Mouse (Mus musculus) megakaryocyte-erythroid progenitor cell, adult 5-6 weeks (primary cell): Measurements from ENCODE around the gene Sh3bp5. TPM values are rescaled to one million over a fixed set of nuclear protein-coding genes. Genes with fewer than 3 reads are reported as not detected.

Experiments
- ATAC-seq: replicated peaks from 2 replicates; pipeline ENCODE4 v1.8.0; 2016; ENCODE audit warnings: mild to moderate bottlenecking, inconsistent platforms; ENCODE audit not compliant: severe bottlenecking, poor library complexity, low FRiP score, low TSS enrichment
- total RNA-seq, 2 experiments: library from RNA; stranded (forward) in 1 of 2; stranded (reverse) in 1 of 2; fragments of 200-1000, 215-1000 nt in 1 of 2; fragments of >200 nt in 1 of 2; fragmentation: Nextera tagmentation in 1 of 2; gene quantifications; 2 replicates each; pipeline ENCODE4 v1.2.3; 2014 to 2017

Gene Sh3bp5
- total RNA-seq, 2 experiments from 2014 or later: 1.3 to 2.3 TPM

DNA sequence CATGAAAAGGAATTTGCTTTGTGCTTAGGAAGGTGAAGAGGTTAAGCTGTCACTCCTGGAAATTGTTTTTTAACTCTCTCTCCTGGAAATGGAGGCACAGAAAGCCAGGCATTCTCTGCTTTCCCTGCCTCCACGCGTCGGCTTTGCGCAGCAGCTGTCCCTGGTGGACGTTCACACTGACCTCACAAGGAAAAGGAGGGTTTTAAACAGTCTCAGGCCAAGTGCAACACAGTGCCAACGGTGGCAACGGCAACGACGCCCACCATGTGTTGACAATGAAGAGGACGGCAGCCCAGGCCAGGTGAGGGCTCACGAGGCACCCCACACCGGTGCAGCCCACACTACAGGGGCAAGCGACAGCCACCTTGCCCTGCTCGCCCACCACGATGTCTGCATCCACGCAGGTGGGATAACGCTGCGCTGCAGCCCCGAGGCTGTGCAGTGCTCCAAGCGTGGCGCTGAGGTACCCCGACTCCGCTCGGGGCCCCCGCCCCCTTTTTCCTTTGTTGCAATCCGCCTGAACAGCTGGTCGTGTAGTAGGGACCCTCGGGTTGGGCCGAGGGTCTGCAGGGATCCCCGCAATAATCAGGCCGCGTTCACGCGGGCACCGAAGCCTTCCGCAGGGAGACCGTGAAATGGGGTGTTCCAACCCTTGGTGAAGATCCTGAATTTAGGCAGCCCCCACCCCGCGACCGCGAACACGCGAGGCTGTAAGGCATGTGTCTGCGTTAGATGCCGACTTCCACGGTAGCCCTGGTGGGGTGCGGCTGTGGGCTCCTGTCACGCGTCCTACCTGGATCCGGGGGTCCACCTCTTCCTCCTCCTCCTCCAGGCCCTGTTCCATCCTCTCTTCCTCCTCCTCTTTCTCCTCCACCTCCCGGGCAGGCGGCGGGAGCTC is 611 bp downstream of the Sh3bp5 start:
- ATAC-seq: no peak

DNA sequence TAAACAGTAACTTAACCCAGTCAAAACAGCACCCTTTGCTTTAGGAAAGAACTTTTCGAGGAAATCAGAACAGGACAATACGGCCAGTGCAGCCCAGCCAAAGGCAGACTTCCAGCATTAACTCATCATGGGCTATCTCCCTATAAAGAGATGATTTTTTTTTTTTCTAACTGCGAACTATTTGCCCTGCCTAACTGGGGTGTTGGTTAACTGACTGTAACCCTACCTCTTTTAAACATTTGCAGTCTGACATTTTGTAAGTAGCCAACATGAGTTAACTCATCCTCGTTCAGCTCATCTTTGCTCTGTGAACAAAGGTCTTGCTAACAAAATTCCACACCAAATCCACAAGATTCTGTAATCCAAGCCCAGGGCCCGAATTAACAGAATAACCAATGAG is 1.5 kb downstream of the Sh3bp5 start:
- no peak for ATAC-seq

DNA sequence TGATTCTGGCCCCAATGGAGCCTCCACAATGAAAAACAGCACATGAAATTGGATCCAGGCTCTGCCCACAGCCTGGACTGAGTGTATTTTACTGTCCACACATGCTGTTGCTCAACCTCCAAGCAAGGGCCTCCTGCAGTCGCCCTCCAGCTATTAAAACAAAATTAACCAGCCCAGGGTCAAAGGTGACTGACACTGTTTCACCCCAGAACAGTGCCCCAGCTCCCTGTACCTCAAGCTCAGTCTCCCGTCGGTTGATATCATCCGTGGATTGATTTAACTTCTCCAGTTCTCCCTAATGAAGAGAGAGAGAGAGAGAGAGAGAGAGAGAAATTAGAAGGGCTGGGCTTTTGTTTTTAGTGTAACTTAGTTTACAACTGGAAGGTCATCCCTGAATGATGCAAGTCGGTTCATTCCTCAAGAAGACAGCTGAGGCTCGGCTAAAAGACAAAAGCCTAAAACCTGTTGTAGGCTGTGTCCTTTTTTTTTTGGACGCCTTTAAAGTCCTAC is 2.0 kb downstream of the Sh3bp5 start:
- ATAC-seq: no peak

DNA sequence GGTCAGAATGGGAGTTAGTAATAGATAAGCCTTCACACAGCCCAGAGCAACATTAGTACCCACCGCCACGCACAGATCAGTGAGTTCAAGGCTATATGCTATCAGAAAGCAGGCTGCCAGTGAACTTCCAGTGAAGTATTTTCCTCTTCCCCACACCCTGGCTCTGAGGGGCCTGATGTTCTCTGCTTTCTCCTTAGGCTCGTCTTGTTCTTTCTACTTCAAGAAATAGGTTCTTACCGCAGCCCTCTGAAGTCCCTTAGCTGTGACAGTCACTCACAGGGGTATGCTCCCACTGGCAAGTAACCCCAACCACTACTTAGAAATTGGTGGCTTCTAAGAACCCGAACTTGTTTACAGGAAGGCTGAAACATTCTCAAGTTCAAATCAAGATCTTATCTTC is 2.8 kb downstream of the Sh3bp5 start:
- ATAC-seq: no peak

DNA sequence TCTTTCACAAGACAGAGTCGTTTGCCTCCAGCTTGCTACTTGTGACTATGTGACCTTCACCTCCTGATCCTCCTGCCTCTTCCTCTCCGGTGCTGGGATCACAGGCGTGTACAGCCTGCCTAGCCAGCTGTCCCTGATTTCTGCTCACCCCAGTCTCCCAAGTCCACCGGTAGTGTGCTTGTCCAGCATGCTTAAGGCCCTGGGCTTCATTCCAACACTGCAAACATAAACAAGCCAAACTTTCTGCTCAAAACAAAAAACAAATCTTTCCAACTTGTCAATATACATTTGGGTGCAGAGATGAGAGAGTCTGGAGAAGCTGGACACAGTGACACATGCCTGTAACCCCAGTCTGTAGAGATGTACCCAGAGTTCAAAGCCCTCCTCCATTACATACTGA is 3.5 kb downstream of the Sh3bp5 start:
- no peak for ATAC-seq

DNA sequence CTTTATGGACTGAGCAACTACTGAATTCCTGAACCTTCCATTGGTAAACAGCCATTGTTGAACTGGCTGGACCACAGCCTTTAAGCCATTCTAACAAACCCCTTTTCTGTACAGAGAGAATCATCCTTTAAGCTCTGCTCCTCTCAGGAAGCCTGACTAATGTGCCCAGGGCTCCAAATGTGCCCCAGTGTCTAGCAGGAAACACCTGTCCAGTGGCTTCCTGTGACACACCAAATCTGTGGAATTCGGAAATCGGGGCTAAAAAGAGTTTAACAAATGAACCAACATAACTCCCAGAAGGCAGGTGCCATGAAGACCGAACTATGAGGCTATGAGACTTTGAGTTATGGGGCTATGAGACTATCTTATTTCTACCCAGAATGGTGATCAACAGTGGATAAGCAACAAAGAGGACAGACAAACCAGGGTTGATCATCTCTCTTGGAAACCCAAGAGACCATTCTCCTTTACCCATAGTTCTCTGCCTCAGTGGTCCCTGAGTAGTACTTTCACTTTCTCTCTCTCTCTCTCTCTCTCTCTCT is 4.0 kb downstream of the Sh3bp5 start:
- ATAC-seq: no peak

DNA sequence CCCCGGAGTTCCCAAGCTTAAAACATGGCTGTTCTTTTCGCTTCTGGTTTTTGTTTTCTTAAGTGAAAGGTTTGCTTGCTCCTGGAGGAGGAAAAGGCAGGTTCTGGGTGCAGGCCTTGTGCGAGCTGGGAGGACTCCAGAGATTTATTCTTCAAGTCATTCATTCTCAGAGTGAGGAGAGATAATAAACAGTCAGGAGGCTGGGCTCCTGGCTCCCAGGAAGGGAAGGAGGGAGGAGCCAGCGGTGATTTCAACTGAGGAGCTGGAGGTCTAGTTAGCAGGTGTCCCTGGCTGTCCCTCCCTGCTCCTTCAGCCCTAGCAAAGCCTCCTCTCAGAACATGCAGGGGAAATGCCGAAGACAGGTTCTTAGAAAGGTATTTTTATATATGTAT is 6.9 kb downstream of the Sh3bp5 start:
- no peak for ATAC-seq

DNA sequence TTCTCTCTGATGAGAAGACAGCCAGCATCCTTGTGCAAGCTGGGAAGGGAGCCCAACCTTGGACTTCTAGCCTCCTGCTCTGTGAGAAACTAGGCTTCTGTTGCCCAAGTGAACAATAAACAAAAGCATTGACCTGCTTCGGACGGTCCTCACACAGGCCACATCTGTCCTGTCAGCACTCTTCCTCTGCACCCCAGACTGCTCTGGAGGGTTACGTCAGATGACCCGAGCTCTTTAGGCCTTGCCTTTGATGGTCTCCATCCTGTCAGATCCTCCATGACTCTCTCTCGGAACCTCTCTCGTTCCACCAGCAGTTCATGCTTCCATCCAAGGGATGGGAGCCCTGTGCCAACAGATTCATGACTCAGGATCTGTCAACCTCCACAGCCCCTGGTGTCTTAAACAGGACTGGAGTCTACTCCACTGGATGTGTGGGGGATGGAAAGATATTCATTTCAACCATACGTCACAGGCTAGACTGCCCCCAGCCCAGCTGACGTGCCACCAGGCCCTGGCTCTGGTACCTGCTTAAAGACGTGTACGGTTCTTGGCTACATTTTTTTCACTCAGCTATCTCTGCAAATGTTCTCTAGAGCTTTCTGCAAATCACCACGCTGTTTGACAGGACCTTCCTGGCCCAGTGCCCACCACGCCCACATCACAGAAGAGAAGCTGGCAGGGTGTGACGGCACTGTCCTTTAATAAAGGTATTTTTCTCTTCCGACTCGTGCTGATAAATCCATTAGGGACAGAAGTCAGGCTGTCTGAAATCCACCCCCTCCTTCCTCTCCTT is 7.5 kb downstream of the Sh3bp5 start:
- ATAC-seq: peak; percentile 58

DNA sequence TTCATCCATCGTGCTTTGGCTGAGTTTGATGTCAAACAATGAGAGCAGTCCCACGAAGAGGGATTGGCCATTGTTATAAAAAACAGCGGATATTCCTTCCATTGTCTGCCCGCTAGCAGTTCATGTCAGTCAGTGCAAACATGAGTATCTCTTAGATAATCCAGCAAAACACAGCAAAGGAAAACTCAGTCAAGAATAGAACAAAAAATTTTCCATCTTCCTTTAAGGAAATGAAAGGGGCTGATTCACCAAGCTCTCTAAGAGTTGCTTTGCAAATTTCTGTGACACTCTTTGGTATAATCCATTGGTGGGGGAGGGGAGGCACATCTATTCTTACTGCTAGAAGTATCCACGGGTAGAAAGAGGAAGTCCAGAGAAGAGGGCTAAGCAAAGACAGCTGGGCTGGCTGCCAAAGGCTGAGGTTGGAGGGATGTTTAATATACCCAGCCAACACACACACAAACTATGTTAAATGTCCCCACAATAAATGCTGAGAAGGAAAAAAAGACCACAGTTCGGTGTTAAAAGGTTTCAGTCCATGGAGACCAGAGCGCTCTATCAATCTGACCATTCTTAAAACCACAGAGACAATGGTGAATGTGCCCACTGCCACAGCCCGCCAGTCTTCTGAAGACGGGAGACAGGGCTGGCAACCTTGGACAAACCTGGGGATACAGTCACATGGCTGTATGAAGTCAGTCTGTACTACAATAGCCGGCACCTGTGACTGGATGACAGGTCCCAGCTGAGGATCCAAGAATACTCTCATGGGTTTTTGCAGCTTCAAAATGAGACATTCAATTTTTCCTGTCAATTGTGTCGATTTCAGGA is 12.7 kb downstream of the Sh3bp5 start:
- ATAC-seq: no peak

DNA sequence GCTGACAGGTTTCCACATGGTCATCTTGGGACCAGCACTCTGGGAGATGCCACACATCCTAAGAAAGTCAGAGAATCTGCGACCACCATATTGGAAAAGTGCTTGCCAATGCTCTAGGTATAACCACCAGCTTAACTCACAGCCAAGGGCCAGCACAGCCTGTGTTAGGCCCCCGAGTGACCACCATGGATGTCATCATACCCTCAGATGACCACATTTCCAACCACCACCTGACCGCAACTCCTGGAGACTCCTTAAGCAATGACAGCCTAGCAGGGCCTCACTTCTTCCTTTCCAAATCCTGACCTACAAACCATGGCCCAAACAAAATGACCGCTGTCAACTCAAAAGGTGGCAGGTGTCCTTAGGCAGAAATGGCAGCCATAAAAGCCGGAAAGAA is 13.5 kb downstream of the Sh3bp5 start:
- ATAC-seq: no peak

DNA sequence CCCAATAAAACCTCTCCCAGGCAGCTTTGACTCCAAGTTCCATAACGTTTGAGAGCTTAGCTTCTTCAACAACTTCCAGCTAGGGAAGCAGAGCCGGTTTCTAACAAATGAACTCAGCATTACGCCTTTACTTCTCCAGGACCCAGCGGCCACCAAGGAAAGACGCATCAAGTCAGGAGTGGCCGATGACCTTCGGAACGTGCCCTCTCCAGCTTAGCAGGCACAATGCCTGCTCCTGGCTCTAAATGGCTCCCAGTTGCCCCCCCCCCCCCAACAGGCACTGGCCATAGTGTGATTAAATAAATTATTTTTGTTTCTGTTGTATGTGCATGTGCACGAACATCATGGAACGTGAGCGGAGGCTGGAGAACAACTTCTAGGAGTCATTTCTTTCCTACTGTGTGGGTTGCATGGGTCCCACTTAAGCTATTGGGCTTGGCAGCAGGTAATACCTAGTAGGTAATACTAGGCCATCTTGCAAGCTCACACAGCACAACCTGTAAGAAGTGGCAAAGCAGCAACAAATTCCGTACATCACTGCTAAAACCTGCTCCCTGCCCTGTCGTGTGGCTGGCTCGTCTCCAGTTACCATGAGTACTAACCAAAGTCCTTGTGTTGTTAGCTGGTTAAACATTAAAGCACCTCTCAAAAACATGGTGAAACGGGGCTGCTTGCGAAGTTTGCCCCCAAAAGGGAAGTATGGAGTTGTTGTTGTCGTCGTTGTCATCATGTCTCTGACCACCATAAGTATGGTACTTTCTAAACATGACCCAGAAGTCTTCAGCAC is 14.2 kb downstream of the Sh3bp5 start:
- no peak for ATAC-seq

DNA sequence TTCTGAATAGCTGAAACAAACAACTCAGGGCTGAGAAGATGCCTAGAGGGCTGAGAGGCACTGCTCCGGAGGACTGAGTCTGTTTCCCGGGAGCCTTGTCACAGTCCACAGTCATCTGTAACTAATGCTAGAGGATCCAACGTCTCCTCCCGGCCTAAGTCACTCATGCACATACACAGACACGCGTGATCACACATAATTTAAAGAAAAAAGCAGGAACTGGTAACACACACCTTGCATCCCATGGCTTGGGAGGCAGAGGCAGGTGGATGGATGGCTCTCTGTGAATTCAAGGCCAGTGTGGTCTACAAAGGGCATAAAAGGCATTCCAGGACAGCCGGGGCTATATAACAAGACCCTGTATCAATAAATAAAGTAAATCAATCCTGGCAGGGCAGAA is 14.9 kb downstream of the Sh3bp5 start:
- no peak for ATAC-seq

DNA sequence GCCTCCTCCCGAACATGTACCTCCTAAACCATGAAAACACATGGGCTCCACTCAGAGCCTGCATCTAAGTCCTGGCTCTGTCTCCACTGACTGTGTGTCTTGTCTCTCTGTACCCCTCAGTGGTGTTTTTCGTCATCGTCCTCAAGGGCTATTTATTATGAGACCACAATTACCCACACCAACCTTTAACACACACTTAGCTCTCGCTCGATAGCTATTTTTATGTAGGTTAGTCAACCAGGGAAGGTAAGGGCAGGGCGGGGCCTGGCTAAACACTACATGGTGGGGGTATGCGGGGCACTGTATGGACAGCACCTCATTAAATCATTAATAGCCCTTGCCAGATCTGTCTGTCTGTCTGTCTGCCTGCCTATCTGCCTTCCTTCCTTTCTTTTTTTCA is 15.3 kb downstream of the Sh3bp5 start:
- ATAC-seq: no peak

DNA sequence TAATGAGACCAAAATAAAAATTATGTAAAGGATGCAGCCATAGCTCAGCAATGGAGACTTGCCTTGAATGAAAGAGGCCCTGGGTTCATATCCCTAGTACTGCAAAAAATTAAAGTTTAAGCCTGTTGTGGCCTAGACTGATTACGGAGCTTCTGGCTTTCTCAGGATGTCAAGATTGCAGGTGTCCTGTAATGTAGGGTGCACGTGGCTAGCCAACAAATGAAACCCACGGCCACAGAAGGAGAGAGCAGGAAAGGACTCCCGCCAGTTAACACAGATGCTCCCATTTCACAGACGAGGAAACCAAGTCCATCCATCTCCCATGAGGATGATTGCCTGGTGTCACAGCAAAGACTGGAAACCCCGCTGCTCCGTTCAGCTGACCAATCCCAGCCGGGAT is 15.7 kb downstream of the Sh3bp5 start:
- ATAC-seq: no peak

DNA sequence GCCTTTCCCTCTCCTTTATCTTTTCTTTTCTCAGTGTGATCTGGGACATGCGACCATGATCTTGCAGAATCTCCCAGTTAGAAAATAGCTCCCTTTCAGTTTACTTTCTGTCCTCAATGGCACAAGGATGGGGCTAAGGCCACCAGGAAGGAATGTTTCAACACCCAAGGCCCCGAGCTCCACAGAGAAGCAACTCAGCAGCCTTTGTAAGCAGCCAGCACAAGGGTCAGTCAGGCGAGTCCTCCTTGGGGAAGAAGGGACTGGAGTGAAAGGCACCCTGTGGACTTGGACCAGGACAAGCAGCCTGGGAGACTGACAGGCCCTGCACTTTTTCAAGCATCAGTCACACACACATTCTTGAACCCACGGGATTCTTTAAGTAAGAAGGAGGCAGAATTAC is 16.6 kb downstream of the Sh3bp5 start:
- ATAC-seq: no peak

DNA sequence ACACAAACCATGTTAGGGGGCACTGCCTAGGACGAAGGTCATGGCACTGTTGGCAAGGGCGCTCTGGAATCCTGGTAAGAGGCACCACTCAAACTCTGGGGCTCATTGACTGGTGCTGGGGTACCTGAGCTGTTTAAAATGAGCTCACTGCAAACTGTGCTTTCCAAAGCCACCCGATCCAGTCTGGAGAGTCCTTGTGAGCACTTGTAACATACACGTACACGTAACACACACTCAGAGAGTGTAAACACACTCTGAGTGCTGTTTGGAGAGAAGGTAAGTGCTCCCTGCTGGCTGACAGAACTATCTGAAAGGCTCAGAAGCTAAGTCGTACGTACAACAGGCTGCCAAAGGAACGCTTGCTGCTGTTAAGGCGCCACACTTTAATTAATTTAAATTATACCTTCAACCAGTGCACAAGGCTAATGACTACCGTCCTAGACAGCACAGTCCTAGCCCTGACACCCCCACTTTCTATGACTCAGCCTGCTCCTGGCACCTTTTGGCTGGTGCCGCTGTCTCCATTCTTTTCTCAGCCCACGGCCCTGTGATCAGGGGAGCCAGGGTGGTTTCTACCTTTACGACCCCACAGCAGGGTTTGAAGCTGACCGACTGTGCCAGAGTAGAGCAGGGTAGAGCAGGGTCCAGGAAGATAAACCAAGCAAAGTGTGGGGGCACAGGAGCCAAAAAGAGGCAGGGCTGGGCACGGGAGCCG is 18.9 kb downstream of the Sh3bp5 start:
- ATAC-seq: no peak

DNA sequence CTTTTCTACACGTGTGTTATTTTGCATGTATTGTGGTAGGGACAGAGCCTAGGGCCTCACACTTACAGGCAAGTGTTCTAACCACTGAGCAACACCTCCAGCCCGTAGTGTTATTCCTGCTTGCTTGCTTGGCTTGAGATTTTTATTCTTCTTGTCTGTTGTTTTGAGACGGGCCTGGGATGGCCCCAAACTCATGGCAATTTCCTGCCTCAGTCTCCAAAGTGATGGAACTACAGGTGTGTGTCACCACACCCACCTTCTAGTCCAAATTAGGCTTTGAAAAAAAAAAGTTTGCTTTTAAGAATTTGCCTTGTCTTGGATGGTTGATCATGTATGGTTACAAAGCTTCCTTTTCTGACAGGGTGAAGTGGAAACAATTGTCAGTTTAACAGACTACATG is 19.5 kb downstream of the Sh3bp5 start:
- ATAC-seq: no peak

DNA sequence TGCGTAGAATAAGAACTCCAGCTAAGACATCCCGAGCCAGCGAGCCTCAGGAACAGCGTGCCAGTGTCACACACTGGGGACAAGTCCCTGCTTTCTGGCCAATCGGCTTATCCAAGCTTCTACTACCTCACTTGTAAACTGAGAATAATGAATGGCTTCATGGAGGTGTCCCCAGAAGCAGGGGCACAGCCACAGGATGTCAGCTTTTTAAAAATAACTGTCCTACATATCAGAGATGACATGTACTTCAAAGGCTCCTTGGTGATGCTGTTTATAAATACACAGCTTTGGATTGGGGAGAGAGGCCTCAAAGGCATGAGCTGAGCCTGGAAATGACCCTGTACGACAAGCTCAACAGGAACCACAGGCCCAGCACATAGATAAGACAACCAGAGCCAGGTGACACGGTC is 20.9 kb downstream of the Sh3bp5 start:
- ATAC-seq: no peak
